Mouse (Mus musculus) liver, postnatal 0 days (tissue): ENCODE measurements around the gene Osbpl3.

Source experiments
- CTCF ChIP-seq: sonication (generic); IDR thresholded peaks from 2 replicates; pipeline ENCODE4 v1.5.1; 2016; ENCODE audit warnings: antibody characterized with exemption, low read depth
- EP300 ChIP-seq: IDR thresholded peaks from 2 replicates; pipeline ENCODE4 v1.6.1; 2016; ENCODE audit warnings: antibody characterized with exemption, low read depth, mild to moderate bottlenecking

- TF ChIP-seq CTCF = no peak
- TF ChIP-seq EP300 = no peak
Observed at GRCm38 (mm10) chr6:50489380-50489779, 33.4 kb upstream of the Osbpl3 start.
